Mouse (Mus musculus): Measurements from ENCODE around the gene Gm8180. TPM values are rescaled to one million over a fixed set of nuclear protein-coding genes. Genes with fewer than 3 reads are reported as not detected.
"Not testable (repeated sequence)": the region's sequence is repeated elsewhere in the genome, so short reads cannot be mapped to it uniquely, and the experiment has no call there.

The Gm8180 gene
- not detected for total RNA-seq (2022)

DNA sequence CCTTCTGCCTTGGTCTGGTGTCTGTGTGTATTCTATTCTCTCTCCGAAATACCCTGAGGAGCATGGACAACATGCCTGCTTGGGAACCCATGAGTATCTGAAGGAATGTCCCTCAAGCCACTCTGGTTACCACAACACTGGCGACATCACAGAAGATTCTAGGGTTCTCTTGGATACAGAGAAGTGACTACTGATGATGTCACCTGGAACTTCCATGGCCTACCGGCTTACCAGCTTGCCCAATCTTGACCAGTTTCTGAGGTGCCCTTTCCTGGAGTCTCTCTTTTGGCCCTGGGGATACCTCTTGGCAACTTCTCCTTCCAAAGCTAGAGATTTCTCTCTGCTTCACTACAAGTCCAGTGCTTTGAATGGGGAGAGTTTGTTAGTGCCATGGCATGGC, at the start of gene Gm8180:
Gene Gm8180 (minus strand): TSS at position 101 of the 400 bp plus-strand sequence.
- not testable (repeated sequence) for DNase-seq (ENCODE audit: low spot score in 2 of 2)

DNA sequence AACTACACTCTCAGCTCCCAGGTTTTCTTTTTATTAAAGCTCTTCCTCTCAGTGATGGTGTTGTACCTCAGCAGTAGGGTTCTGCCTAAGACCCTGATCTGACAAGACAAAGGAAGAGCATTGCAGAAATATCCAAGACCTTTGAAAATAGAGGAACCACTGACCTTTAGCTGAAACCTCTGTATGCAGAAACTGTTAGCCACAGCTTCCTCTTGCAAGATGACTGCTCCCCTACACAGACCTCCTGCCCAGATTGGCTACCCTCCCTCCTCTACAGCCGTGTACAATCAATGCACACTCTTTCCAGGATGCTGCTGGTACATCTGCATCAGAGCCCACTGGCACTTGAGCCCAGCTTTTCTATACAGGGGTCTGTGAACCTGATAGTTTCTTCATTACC, 45.8 kb upstream of the Gm8180 start:
- DNase-seq (ENCODE audit: low spot score in 2 of 2) = not testable (repeated sequence)

DNA sequence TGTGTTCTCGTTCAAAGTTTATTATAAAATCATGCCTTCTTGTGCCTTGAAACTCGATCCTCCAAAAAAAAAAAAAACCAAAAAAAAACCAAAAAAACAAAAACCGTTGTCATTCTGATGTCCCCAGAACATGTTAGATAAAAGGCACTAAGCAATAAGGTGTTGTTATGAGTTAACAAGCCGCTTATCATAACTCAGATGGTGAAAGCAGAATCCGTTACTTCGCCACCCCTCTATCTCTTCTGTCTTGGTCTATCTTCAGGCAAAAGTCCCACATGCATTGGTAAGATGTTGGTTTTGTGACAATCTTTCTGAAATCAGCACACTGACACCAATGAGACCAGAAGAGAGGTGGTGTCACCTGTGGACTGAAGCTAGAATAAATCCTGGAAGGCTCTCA, 39.6 kb upstream of the Gm8180 start:
- not testable (repeated sequence) for DNase-seq (ENCODE audit: low spot score in 2 of 2)

DNA sequence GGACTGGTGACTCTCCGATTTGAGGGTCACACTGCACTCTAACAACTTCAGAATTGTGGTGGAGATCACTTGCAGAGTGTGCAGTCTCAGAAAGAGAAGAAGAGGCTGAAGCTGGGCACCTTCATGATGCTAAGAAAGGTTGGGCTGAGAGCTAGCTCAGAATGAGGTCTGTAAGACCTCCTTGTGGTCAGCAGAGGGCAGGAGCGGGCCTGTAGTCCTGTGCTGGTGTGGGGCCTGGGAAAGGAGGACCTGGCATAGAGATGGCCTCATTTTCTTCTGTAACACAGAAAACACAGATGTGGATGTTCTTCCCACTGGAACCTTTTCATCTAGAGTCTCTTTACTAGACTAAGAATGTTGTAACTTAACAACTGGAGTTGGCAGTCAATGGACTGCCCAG, 37.3 kb upstream of the Gm8180 start:
- DNase-seq (ENCODE audit: low spot score in 2 of 2) = not testable (repeated sequence)

DNA sequence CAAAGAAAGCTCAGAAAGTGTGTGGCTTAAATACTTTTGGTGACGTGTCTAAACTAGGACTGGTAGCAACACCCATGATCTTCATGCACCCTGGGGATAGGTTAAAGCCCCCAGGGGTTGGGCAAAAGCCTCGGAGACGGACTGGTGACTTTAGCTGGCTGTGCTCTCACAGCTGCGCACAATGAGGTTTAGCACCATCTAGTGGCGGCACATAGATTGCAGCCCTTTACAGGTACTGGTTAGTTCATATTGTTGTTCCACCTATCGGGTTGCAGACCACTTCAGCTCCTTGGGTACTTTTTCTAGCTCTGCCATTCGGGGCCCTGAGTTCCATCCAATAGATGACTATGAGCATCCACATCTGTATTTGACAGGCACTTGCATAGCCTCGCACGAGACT, 27.9 kb upstream of the Gm8180 start:
- DNase-seq (ENCODE audit: low spot score in 2 of 2) = peak in 1 of 2 experiments; percentile 36

DNA sequence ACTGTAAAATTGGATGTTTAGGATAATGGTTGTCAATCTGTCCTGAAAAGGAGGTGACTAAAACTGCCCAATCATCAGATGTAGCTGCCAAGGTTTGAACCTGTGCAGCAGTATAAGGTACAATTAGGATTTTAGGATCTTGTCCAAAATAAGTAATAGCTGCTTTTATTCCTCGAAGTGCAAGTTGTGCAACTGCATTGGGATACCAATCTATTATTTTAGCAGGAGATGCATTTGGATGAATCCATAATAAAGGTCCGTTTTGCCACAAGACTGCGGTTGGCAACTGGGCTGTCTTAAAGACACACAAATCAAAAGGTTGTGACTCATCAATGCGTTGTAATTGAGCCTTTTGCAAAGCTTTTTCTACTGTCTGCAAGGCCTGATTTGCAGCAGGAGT, 23.6 kb upstream of the Gm8180 start:
- not testable (repeated sequence) for DNase-seq (ENCODE audit: low spot score in 2 of 2)

DNA sequence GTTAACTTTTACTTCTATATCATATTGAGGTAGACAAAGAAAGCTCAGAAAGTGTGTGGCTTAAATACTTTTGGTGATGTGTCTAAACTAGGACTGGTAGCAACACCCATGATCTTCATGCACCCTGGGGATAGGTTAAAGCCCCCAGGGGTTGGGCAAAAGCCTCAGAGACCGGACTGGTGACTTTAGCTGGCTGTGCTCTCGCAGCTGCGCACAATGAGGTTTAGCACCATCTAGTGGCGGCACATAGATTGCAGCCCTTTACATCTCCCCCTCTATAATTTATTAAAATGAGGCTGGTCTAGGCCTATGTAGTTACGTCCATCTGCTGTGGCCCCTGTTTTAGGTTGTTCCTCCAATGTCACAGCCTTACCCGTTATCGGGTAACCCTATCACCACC, 19.9 kb upstream of the Gm8180 start:
- DNase-seq (ENCODE audit: low spot score in 2 of 2) = not testable (repeated sequence)

DNA sequence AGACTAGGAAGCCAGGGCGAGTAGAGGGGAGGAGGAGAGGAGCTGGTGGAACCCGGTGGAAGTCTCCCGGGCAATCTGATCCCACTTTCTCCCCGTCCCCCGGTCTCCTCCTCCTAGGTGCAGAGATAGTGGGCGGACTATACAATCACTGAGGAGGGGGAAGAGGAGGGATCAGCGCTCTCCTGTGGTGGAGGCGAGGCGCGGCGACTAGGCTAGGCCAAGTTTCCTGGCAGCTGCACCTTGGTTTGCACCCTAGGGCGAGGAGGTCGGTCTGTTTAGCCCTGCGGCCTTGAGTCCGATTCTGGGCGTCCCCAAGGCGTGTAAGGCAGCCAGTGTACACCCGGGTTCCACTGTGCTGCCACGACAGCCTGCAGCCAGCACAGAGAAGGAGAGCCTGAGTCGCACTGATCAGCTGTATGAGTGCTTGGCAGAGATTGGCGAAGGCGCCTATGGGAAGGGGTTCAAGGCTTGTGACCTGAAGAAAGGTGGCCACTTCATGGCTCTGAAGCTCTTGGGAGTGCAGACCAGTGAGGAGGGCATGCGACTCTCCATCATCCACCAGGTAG, 12.4 kb upstream of the Gm8180 start:
- DNase-seq (ENCODE audit: low spot score in 2 of 2) = not testable (repeated sequence)

DNA sequence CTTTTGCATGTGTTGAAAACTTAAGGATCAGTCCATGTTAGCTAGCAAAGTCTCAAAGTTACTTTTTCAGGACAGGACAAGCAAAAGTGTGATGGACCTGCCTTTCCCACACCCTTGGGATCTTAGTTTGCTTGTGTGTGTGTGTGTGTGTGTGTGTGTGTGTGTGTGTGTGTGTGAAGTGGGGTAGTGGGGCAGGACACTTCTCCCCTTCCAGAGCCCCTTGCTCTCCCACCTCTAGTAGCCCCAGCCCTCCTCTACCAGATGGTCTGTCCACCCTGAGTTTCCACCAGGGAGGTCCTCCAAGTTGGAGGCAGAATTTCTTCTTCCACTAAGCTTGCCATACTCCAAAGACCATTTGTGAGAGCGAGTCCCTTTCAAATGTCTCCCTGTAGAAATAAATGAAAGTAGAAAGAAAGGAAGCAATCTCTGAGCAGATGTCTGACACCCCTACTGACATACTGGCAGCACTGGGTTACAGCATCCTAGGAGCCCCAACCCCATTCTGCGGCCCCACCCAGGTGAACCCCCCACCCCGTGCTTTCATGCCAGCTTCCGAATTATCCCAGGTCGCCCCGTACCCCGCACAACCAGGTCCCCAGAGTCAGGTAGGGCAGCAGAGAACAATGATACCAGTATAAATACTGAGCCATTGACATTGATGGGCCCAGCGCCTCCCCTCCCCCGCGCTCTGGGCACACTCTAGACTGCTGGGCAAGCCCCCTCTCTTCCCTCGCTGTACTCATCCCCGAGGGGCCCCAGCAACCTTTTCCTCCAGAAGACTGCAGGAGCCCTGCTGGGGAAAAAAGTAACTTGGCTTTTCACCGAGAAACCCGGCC, 11.7 kb upstream of the Gm8180 start:
- no peak for DNase-seq (ENCODE audit: low spot score in 2 of 2)

DNA sequence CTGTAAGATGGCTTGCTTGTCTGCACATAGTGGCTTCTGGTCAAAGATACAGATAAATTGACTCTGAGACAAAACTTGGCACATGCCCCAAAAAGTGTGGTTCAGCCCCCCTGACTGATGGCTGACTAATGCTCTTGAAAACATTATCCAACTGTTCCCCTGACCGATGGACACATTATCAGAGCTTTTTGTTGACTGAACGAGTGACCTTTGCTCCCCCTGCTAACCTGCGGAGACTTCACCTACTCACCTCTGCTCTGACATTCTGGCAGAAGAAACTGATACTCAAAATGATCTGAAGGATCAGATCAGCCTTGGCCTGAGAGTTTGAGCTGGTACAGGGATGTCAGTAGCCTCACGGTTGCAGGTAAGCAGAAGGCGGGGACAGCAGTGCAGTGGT, 9.3 kb upstream of the Gm8180 start:
- not testable (repeated sequence) for DNase-seq (ENCODE audit: low spot score in 2 of 2)

DNA sequence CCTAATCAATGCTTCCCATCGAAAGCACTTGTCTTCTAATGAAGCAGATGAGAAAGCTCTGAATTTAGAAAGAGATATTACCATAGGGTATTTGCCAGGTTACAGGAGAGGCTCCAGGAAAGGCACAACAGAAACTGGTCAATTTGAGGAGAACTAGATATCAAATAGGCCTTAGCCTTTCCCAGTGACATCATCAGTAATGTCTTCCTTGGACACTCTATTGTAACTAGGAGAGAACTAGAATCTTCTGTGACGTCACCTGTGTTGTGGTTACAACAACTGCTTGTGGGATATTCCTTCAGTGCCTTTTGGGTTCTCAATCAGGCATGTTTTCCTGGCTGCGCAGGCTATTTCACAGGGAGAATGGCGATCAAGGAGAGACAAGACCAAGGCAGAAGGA, 37.0 kb downstream of the Gm8180 start, which contains the start of gene Gm6526:
Gene Gm6526 (plus strand): TSS at position 301 of the 400 bp plus-strand sequence.
- DNase-seq (ENCODE audit: low spot score in 2 of 2) = not testable (repeated sequence)

Other genes with a start within 250 kb of the Gm8180 start
- under 1 TPM; 0.46 to 0.70 (median 0.58) TPM for gene Gm5799, start 241.2 kb downstream of the Gm8180 start, total RNA-seq (2022)
- gene Gm17654, start 205.6 kb downstream of the Gm8180 start, total RNA-seq (2022) = not detected
- not detected for gene Gm10375, start 176.7 kb downstream of the Gm8180 start, total RNA-seq (2022)
- gene Gm8165, start 107.5 kb downstream of the Gm8180 start, total RNA-seq (2022) = not detected
- 1 to 10 TPM in 2 of 4 experiments, under 1 TPM in 2; 0.39 to 2.3 (median 0.98) TPM for gene Gm7324, start 86.9 kb downstream of the Gm8180 start, total RNA-seq (2022)
- gene Gm16506, start 57.3 kb downstream of the Gm8180 start, total RNA-seq (2022) = not detected
- not detected for gene Gm6526, start 36.9 kb downstream of the Gm8180 start, total RNA-seq (2022)
- gene Ear1, start 90.8 kb upstream of the Gm8180 start, total RNA-seq (2022) = not detected
- not detected for gene Ear10, start 138.8 kb upstream of the Gm8180 start, total RNA-seq (2022)
- under 1 TPM in 3 of 4 experiments, not detected in 1; 0.13 to 0.18 (median 0.15) TPM for gene Gm8113, start 140.6 kb upstream of the Gm8180 start, total RNA-seq (2022)
- gene Ang5, start 172.3 kb upstream of the Gm8180 start, total RNA-seq (2022) = not detected
- not detected for gene Ang6, start 217.5 kb upstream of the Gm8180 start, total RNA-seq (2022)

All from left cerebral cortex, adult 8-10 months (tissue).